Mouse (Mus musculus): ENCODE results near the gene Galnt17. TPM values are rescaled to one million over a fixed set of nuclear protein-coding genes. Genes with fewer than 3 reads are reported as not detected.

Galnt17 gene
- total and polyA plus RNA-seq, 2 experiments from 2014 or later = 4.8 to 16.7 TPM

DNA sequence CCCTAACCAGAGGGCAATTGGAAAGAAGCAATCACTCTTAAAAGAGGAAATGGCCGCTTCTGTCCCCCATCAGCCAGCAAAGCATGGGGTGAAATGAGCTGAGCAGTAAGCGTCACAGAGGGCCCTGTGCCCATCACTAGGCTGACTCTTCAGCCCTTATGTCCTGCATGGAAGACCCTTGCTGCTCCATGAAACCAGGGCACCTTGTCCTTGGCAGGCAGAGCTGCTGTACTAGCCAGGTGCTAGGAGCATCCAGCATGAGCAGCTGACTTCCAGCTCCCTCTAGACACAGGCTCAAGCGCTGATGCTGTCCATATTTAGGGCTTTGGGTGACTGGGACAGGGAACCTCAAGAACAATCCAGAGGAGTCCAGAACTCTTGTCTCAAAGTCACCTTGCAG, 432.9 kb downstream of the Galnt17 start:
- Histone ChIP-seq H3K9ac (replicated peaks; ENCODE audit: low read length, poor library complexity, severe bottlenecking) (no peak overlapping the region), H3K4me1 (ENCODE audit: insufficient read depth, low read length) (no peaks in the 10 kb centered on the region), H3K27me3 (ENCODE audit: insufficient read depth, low read length) (no peaks in the 10 kb centered on the region), H3K27ac (ENCODE audit: low read depth, low read length) (no peak overlapping the region), H3K4me3 (ENCODE audit: low read depth, low read length) (no peak overlapping the region), H3K4me2 (ENCODE audit: low read depth, low read length, poor library complexity, severe bottlenecking) (no peak overlapping the region), H3K36me3 (ENCODE audit: insufficient read depth, low read length) (no peaks in the 10 kb centered on the region), H3K9me3 (ENCODE audit: low read length) (no peaks in the 10 kb centered on the region)
- ATAC-seq (ENCODE audit: low FRiP score) = no peak
- no peak for DNase-seq (ENCODE audit: low spot score)
- no peak for TF ChIP-seq CTCF (IDR thresholded peaks at IDR 0.05)
- WGBS = 85% methylated on average over 3 of the region's 3 CpGs

DNA sequence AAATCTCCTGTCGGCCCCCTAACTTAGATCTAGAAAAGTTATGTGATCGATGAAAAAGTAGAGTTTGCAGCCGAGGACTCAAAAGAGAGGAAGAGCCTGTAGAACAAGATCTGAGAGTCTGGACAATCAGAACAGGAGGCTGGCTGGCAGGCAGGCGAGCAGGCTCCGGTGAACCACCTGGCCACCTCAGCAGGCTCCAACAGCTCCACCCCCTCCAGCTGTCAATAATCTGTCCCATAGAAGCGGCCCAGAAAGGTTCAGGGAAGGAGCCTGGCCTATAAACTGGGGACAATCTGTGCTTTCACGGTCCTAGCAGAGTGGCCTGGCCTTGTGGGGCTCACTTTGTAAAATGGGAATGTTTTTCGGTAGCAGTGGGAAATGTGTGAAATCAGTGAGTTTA, 437.2 kb downstream of the Galnt17 start:
- Histone ChIP-seq H3K36me3 (ENCODE audit: insufficient read depth, low read length) (no peaks in the 10 kb centered on the region), H3K9me3 (ENCODE audit: low read length) (no peaks in the 10 kb centered on the region), H3K27ac (ENCODE audit: low read depth, low read length) (no peak overlapping the region), H3K4me2 (ENCODE audit: low read depth, low read length, poor library complexity, severe bottlenecking) (no peak overlapping the region), H3K27me3 (ENCODE audit: insufficient read depth, low read length) (no peaks in the 10 kb centered on the region), H3K9ac (replicated peaks; ENCODE audit: low read length, poor library complexity, severe bottlenecking) (no peak overlapping the region), H3K4me1 (ENCODE audit: insufficient read depth, low read length) (no peaks in the 10 kb centered on the region), H3K4me3 (ENCODE audit: low read depth, low read length) (no peak overlapping the region)
- 65% methylated on average over 8 of the region's 8 CpGs for WGBS
- ATAC-seq (ENCODE audit: low FRiP score) (no peak), DNase-seq (ENCODE audit: low spot score) (peak; percentile 49)
- TF ChIP-seq CTCF (IDR thresholded peaks at IDR 0.05) = no peak

DNA sequence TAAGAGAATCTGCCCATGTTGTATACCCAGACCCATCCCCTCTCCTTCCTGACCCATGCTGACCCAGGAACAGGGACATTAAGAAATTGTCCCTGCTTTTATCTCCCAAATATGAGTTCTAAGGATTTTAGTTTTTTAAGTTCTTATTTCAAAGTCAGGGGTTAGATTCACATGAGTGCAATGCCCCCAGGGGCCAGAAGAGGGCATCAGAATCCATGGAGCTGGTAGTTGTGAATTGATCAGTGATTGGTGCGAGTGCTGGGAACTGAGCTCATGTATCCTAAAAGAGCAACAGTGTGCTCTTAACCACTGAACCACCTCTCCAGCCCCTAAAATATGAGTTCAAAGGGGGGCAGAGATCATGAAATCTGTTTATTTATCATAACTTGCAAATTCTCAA, 438.4 kb downstream of the Galnt17 start:
- whole genome bisulfite sequencing = 87% methylated on average over 1 of the region's 1 CpGs
- no peak overlapping the region for H3K4me2 ChIP-seq (ENCODE audit: low read depth, low read length, poor library complexity, severe bottlenecking)
- H3K9me3 ChIP-seq (ENCODE audit: low read length) = no peaks in the 10 kb centered on the region
- TF ChIP-seq CTCF (IDR thresholded peaks at IDR 0.05) = peak; percentile 48
- H3K4me3 ChIP-seq (ENCODE audit: low read depth, low read length) = no peak overlapping the region
- DNase-seq (ENCODE audit: low spot score) (no peak), ATAC-seq (ENCODE audit: low FRiP score) (no peak)
- H3K27me3 ChIP-seq (ENCODE audit: insufficient read depth, low read length) = no peaks in the 10 kb centered on the region
- no peak overlapping the region for H3K27ac ChIP-seq (ENCODE audit: low read depth, low read length)
- no peaks in the 10 kb centered on the region for H3K36me3 ChIP-seq (ENCODE audit: insufficient read depth, low read length)
- no peak overlapping the region for H3K9ac ChIP-seq (replicated peaks; ENCODE audit: low read length, poor library complexity, severe bottlenecking)
- no peaks in the 10 kb centered on the region for H3K4me1 ChIP-seq (ENCODE audit: insufficient read depth, low read length)

DNA sequence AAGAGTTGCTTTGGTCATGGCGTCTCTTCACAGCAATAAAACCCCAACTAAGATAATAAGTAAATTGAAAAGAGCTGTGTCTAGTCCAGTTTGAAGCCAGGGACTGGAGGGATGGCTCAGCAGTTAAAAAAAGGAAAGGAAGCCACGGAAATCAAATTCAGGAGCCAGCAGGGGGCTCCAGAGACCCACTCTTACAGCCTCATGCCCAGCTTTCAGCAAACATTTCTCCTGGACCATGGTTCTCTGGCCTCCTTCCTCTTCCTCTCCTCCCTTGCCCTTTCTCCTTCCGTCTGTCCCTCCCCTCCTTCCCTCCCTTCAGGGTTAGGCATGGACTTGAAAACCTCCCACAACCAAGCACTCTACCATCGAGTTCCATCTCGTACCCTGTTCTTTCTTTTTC, 446.0 kb downstream of the Galnt17 start:
- Histone ChIP-seq H3K9me3 (ENCODE audit: low read length) (no peaks in the 10 kb centered on the region), H3K4me3 (ENCODE audit: low read depth, low read length) (no peak overlapping the region), H3K27ac (ENCODE audit: low read depth, low read length) (no peak overlapping the region), H3K4me1 (ENCODE audit: insufficient read depth, low read length) (no peaks in the 10 kb centered on the region), H3K27me3 (ENCODE audit: insufficient read depth, low read length) (no peaks in the 10 kb centered on the region), H3K9ac (replicated peaks; ENCODE audit: low read length, poor library complexity, severe bottlenecking) (no peak overlapping the region), H3K36me3 (ENCODE audit: insufficient read depth, low read length) (no peaks in the 10 kb centered on the region), H3K4me2 (ENCODE audit: low read depth, low read length, poor library complexity, severe bottlenecking) (no peak overlapping the region)
- 56% methylated on average over 5 of the region's 5 CpGs for WGBS
- ATAC-seq (ENCODE audit: low FRiP score) (no peak), DNase-seq (ENCODE audit: low spot score) (peak; percentile 74)
- TF ChIP-seq CTCF (IDR thresholded peaks at IDR 0.05) = peak; percentile 88

DNA sequence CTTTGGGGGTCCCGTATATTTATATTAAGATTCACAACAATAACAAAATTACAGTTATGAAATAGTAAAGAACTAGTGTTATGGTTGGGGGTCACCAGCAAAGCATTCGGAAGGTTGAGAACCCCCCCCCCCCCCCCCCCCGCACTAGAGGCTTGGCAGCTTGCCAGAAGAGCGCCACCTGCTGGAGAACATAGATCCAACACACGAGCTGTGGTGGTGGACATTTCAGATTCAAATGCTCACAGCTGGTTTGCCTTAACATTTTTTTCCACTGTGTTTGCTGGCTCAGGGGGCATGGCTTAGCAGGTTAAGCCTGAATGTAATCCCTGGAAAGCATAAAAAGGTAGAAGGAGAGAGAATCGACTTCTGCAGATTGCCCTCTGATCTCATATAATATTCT, 448.6 kb downstream of the Galnt17 start:
- Histone ChIP-seq H3K9me3 (ENCODE audit: low read length) (no peaks in the 10 kb centered on the region), H3K9ac (replicated peaks; ENCODE audit: low read length, poor library complexity, severe bottlenecking) (no peak overlapping the region), H3K27ac (ENCODE audit: low read depth, low read length) (no peak overlapping the region), H3K27me3 (ENCODE audit: insufficient read depth, low read length) (no peaks in the 10 kb centered on the region), H3K4me2 (ENCODE audit: low read depth, low read length, poor library complexity, severe bottlenecking) (no peak overlapping the region), H3K4me3 (ENCODE audit: low read depth, low read length) (no peak overlapping the region), H3K4me1 (ENCODE audit: insufficient read depth, low read length) (no peaks in the 10 kb centered on the region), H3K36me3 (ENCODE audit: insufficient read depth, low read length) (no peaks in the 10 kb centered on the region)
- DNase-seq (ENCODE audit: low spot score) (peak; percentile 13), ATAC-seq (ENCODE audit: low FRiP score) (no peak)
- peak; percentile 57 for TF ChIP-seq CTCF (IDR thresholded peaks at IDR 0.05)
- WGBS = 44% methylated on average over 5 of the region's 6 CpGs

DNA sequence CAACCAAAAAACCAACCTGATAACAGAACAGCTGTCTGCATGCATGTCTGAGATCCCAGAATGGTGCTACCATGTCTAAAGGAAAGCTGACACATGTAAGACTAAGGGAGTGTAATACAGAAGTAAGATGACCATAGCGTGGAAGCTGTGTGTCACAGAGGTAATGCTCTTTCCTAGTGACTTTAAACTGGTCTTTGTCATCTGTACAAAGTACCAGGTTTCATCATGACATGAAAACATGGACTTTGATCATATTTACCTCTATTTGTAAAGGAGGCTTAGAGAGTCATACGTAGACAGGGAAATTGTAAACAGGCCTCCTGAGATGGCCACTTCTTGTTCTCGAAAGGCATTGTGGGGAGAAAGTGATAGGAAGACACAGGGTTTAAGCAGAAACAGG, 449.6 kb downstream of the Galnt17 start:
- WGBS = 84% methylated on average over 3 of the region's 3 CpGs
- no peak for DNase-seq (ENCODE audit: low spot score)
- H3K9ac ChIP-seq (replicated peaks; ENCODE audit: low read length, poor library complexity, severe bottlenecking) = no peak overlapping the region
- no peaks in the 10 kb centered on the region for H3K36me3 ChIP-seq (ENCODE audit: insufficient read depth, low read length)
- ATAC-seq (ENCODE audit: low FRiP score) = no peak
- no peaks in the 10 kb centered on the region for H3K9me3 ChIP-seq (ENCODE audit: low read length)
- H3K4me3 ChIP-seq (ENCODE audit: low read depth, low read length) = no peak overlapping the region
- no peak overlapping the region for H3K27ac ChIP-seq (ENCODE audit: low read depth, low read length)
- no peaks in the 10 kb centered on the region for H3K27me3 ChIP-seq (ENCODE audit: insufficient read depth, low read length)
- TF ChIP-seq CTCF (IDR thresholded peaks at IDR 0.05) = no peak
- H3K4me1 ChIP-seq (ENCODE audit: insufficient read depth, low read length) = no peaks in the 10 kb centered on the region
- H3K4me2 ChIP-seq (ENCODE audit: low read depth, low read length, poor library complexity, severe bottlenecking) = no peak overlapping the region
